Mouse (Mus musculus) forelimb bud, embryonic 11.5 days (tissue): ENCODE data around the gene Sult2a4.
"Not testable (repeated sequence)": the region's sequence is repeated elsewhere in the genome, so short reads cannot be mapped to it uniquely, and the experiment has no call there.

ENCODE experiments used
- DNase-seq: peaks from one replicate; pipeline ENCODE4 v3.0.0-alpha.2; 2012; ENCODE audit warnings: low read depth, low spot score

Gene Sult2a4

DNA sequence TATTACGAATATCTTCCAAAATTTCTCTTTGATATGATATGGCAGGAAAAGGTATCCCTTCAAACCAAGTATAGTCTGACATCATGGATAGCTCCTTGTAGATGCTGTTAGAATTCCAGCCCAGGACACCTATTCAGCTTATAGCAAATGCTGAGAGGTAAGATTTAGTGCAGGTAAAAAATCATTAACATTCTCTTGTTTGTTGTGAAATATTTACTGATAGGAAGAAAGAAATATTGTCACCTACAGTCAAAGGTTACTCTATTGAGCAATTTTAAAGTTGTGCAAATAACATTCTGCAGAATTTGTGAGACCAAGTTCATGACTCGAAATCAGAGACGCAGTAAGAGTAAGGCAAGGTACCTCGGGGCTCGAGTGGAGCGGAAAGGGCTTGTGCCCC is at the start of gene Sult2a4:
Gene Sult2a4 (minus strand): TSS at position 101 of the 400 bp plus-strand sequence.
- DNase-seq = not testable (repeated sequence)

DNA sequence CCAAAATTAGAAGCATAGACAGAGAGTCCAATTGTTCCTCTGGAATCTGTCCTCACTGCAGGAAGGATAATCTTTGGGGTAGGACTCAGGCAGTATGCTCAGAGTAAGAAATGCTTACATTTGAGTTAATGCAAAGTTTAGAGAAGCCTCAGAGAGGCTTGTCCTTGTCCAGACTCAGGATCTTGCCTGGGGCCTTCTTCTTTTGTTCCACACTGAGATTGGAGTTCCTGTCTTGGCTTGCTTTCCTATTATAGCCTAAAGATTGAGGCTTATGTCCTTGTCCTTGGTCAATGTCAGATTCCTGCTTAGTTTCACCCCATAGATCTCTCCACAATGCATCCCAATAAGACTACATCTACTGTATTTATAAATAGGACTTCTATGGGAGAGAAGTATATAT is 41.4 kb upstream of the Sult2a4 start:
- not testable (repeated sequence) for DNase-seq

DNA sequence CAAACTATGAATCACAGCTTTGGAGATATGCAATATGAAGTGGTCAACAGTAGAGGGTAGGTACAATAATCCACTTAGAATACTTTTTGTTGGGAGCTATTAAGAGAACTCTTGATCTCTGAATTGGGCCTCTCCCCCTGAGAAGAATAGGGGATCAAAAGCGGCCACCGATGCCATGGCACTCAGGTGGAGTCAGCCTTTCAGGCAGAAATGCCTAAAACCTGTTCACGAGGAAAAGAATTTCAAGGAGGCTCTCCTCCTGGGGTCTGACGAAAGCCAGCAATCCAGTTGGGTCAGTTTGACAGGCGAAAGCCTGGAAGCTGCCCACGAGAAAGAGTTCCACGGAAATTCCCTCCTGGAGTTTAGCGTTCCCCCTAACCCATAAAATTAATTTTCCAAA is 23.7 kb upstream of the Sult2a4 start:
- DNase-seq = no peak

- DNase-seq = not testable (repeated sequence)
Observed at GRCm38 (mm10) chr7:14010686-14011085, 21.3 kb upstream of the Sult2a4 start.
